Mouse (Mus musculus) A20 (cell line): Measurements from ENCODE around the gene Klk1b24.
"Not testable (repeated sequence)": the region's sequence is repeated elsewhere in the genome, so short reads cannot be mapped to it uniquely, and the experiment has no call there.

Experiments
- DNase-seq: peaks from one replicate; pipeline ENCODE4 v3.0.0-alpha.2; 2011; ENCODE audit warnings: low read depth, low spot score

The Klk1b24 gene

DNA sequence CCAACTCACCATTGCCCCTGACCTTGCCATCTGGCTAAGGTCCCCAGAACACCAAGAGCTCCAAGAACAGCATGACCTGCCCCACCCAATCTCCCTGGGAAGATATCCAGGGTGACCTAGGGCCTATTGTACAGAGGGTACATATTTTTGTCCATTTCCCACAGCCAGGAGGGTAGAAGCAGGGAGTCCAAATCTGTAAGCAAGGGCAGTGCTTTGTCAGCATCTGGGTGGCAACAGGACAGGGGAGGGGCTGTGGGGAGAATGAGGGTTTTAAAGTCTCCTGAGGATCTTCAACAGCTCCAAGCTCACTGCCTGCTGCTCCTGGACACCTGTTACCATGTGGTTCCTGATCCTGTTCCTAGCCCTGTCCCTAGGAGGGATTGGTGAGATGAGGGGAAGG lies at the start of gene Klk1b24:
Gene Klk1b24 (plus strand): TSS at position 301 of the 400 bp plus-strand sequence.
- not testable (repeated sequence) for DNase-seq

DNA sequence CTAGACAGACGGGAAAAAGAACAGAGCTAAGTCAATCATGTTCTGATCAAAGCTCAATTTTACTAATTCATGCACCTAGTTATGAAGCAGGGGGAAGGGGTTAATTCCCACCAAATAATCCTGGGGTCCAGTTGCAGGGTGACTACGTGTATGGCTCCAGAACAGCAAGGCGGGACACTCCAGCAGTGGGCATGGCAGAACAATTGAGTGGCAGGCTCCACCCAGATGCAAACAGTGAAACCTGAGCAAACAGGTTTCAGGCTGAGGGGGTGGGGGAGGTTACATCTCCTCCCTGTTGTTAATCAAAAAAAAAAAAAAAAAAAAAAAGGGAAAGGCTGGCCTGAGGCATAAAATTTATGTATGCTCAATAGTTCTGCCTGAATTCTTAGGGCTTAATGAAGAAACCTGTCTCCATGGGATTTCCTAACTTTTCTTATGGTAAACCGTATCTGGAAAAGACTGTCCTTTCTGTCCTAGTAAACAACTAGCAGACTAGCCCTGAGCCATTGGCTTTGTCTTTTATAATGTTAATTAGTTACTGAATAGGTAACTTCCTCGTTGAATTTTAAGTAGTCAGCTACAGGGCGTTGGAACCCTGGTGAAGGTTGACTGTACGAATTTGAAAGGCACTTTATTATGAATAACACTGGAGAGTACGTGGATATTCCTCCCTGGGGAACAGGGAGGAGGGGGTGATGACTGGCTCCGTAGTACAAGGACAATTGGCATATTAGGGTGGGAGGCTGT lies 8.6 kb upstream of the Klk1b24 start:
- no peak for DNase-seq

DNA sequence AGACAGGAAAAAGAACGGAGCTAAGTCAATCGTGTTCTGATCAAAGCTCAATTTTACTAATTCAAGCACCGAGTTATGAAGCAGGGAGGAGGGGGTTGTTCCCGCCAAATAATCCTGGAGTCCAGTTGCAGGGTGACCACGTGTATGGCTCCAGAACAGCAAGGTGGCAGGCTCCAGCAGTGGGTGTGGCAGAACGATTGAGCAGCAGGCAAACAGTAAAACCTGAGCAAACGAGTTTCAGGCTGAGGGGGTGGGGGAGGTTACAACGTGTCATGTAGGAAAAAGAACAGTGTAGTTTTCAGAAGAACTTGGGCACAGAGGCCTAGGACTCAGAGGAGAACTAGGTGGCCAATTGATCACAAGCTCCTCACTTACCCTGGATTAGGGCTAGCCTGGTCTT lies 1.5 kb upstream of the Klk1b24 start:
- not testable (repeated sequence) for DNase-seq

DNA sequence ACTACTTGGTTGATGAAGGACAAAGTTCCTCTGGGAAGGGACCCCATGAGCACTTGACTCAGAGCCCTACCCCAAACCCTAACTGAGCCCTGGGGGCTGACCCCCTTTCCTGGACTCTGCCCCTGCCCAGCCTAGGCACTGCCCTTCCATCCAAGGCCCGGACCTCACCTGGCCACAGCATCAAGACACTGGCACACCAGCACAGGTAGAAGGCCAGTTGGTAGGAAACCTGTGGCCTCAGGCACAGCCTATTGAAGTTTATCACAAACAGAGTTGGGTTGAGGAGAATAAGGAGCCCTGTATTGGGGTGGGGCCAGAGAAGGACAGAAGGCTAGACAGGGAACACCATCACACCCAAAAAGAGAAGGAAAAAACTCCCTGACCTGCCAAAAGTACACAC lies 5.4 kb downstream of the Klk1b24 start:
- not testable (repeated sequence) for DNase-seq

DNA sequence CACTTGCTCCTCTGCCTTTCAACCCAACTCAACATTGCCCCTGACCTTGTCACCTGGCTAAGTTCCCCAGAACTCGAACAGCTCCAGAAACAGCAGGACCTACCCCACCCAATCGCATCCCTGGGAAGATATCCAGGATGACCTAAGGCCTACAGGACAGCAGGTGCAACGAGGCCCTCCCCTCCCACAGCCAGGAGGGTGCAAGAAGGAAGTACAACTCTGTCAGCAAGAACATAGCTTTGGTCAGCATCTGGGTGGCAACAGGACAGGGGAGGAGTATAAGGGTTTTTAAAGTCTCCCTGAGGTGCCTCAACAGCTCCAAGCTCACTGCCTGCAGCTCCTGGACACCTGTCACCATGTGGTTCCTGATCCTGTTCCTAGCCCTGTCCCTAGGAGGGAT lies 9.9 kb downstream of the Klk1b24 start, which contains the start of gene Klk1b3:
Gene Klk1b3 (plus strand): TSS at position 301 of the 400 bp plus-strand sequence.
- DNase-seq: no peak

DNA sequence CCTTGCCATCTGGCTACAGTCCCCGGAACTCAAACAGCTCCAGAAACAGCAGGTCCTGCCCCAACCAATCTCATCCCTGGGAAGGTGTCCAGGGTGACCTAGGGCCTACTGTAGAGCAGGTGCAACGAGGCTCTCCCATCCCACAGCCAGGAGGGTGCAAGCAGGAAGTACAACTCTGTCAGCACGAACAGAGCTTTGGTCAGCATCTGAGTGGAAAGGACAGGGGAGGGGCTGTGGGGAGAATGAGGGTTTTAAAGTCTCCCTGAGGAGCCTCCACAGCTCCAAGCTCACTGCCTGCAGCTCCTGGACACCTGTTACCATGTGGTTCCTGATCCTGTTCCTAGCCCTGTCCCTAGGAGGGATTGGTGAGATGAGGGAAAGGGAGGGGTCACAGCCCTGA lies 19.1 kb downstream of the Klk1b24 start, which contains the start of gene Klk1b4:
Gene Klk1b4 (plus strand): TSS at position 301 of the 400 bp plus-strand sequence.
- not testable (repeated sequence) for DNase-seq

DNA sequence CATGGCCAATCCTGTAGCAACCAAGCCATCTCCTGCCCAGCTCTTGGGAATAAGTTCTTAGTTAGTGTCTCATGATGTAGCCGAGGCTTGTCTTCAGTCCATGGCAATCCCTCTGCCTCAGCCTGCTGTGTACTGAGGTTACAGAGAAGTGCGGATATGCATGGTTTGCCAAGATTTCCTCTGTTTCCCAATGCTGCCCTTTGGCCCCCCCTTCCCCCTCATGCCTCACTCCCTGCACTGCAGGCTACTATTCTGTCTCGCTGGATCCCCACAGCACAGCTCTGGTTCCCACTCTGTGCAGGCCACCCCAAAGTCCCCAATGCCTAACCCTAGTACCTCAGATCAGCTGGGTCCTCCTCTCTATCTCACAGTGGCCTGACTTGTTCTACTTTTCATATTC lies 20.3 kb downstream of the Klk1b24 start:
- DNase-seq: no peak

DNA sequence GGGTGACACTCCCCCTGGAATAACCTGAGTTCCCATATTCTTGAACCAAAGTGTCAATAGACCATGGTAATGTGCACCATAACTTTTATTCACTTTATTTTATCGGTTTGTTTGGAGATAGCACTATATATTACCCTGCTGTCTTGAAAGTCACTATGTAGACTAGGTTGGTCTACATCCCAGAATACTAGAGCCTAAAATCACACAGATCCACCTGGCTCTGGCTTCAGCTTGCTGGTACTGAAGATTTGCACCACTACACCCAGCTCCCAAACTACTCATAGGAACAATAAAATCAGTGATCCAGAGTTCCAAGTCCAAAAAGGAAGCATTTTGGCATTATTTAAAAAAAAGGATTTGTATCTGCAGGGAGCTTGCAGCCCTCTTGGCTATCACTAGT lies 27.6 kb downstream of the Klk1b24 start, which contains the start of gene Klk1b5:
Gene Klk1b5 (plus strand): TSS at position 301 of the 400 bp plus-strand sequence.
- no peak for DNase-seq

DNA sequence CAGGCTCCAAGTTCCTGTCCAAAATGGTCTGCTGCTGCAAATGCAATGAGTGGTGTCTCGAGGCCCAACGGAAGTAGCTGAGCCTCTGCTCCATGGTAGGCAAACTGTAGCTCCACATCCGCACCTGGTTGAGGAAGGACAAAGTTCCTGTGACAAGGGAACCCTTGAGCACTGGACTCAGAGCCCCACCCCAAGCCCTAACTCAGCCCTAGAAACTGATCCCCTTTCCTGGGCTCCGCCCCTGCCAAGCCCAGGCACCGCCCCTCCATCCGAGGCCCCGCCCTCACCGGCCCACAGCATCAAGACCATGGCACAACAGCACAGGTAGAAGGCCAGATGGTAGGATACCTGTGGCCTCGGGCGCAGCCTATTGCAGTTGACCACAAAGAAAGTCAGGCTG lies 33.6 kb downstream of the Klk1b24 start:
- DNase-seq: not testable (repeated sequence)

DNA sequence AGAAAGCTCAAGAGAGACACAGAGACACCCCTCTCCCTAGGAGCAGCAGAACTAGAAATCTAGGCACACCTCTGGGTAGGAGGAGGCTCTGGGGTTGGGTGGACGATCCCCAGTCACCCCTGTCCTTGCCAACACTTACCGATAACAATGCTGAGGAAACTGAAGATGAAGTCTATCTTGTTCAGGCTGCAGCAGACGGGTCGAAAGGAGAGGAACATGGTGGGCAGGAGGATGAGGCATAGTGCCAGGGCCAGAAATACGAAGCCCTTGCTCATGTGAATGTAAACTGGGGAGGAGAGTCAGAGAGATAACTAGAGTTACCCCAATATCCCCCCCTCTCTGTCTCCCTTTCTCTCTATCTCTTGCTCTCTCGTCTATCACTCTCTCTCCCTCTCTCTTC lies 34.3 kb downstream of the Klk1b24 start:
- not testable (repeated sequence) for DNase-seq

DNA sequence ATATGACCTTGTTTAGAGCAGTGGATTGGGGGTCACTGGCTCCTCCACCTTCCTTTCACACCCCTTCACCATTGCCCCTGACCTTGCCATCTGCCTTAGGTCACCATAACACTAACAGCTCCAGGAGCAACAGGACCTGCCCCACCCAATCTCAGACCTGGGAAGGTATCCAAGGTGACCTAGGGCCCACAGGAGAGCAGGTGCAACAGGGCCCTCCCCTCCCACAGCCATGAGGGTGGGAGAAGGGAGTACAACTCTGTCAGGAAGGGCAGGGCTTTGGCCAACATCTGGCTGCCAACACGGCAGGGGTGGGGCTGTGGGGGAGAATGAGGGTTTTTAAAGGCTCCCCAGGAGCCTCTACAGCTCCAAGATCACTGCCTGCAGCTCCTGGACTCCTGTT lies 37.0 kb downstream of the Klk1b24 start, which contains the start of gene Klk1:
Gene Klk1 (plus strand): TSS at position 285 of the 400 bp plus-strand sequence.
- DNase-seq: no peak

DNA sequence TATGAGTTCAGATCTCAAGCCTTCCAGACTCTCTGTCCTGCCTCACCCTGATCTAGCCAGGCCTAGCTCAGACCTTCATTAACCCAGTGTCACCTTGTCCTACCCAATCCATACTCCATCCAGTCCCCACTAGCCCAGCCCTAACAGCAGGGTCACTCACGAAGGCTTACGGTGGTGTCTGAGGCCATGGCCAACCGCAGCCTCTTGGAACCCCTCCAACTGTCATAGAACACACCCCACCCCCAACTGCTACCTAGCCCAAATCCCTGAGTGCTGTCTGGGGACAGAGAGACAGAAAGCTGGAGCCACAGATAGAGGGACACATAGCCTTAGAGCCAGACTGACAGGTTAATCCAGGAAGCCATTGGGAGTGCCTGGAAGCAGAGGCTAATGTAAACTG lies 47.9 kb downstream of the Klk1b24 start, which contains the start of gene Gm36864:
Gene Gm36864 (plus strand): TSS at position 269 of the 400 bp plus-strand sequence.
- no peak for DNase-seq

DNA sequence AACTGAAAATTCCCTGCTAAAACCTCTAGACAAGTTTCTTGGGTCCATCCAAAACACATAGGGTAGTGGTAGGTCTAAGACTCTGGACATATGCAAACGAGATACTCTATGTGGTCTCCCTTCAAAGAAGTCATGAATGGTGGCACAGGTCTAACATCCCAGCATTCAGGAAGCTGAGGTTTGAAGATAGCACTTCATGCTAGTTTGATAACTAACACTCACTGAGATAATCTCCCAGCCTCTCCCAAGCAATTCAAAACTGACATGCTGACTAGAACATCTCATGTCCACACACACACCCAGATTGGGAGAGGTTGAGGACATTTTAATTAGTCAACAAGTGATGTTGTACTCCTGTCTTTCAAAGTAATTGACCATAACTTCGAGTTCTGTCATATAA lies 51.9 kb downstream of the Klk1b24 start:
- DNase-seq: no peak

DNA sequence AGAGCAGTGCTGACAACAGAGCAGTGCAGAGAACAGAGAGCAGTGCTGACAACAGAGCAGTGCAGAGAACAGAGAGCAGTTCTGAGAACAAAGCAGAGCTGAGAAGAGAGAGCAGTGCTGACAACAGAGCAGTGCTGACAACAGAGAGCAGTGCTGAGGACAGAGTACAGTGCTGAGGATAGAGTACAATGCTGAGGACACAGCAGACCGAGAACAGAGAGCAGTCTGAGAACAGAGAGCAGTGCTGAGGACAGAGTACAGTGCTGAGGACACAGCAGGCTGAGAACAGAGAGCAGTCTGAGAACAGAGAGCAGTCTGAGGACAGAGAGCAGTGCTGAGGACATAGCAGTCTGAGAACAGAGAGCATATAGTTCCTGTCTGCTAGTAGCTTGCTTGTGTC lies 52.7 kb downstream of the Klk1b24 start:
- no peak for DNase-seq

DNA sequence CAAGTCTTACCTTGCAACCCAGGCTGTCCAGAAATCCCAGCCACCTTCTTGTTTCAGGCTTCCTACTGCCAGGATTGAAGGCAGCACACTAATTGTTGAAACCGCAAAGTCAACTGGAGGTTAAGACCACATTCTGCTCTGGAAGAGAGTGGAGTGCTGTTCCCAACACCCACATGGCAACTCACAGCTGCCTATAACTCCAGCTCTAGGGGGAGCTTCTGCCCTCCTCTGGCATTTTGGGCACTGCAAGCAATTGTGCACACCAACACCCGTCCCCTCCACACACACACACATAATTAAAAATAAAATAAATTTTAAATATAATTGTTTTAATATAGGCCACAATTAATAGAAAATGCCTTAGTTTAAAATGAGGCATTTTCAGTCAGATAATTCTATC lies 53.1 kb downstream of the Klk1b24 start:
- no peak for DNase-seq
